23 mouse cellular contexts compared by ENCODE assay signal in genomic region chr4:131076628-131077027, GRCm38 (mm10).
"Had no signal": no experiment of that assay in that cellular context is flagged by ENCODE, and none has a peak within 500 bp of the region (broad histone marks: within the 10 kb centered on the region; RNA-seq: fewer than 3 reads in every experiment).

No protein-coding gene starts in this region.

- H3K9me3 ChIP-seq: limb, embryonic 12.5 days; limb, embryonic 15.5 days; liver, embryonic 13.5 days; midbrain, embryonic 12.5 days; midbrain, embryonic 15.5 days; neural tube, embryonic 13.5 days; stomach, embryonic 15.5 days had no signal

- H3K9ac ChIP-seq: limb, embryonic 12.5 days; limb, embryonic 15.5 days; liver, embryonic 13.5 days; midbrain, embryonic 12.5 days; midbrain, embryonic 15.5 days; neural tube, embryonic 13.5 days; stomach, embryonic 15.5 days had no signal

- H3K27ac ChIP-seq: kidney, postnatal 0 days; layer of hippocampus, adult 2 months; left cerebral cortex, adult 2 months; limb, embryonic 12.5 days; limb, embryonic 15.5 days; liver, embryonic 13.5 days; midbrain, embryonic 12.5 days; midbrain, embryonic 15.5 days; neural tube, embryonic 13.5 days; stomach, embryonic 15.5 days had no signal

- H3K4me2 ChIP-seq: limb, embryonic 12.5 days; limb, embryonic 15.5 days; liver, embryonic 13.5 days; midbrain, embryonic 12.5 days; midbrain, embryonic 15.5 days; neural tube, embryonic 13.5 days; stomach, embryonic 15.5 days had no signal

- H3K36me3 ChIP-seq: limb, embryonic 12.5 days; limb, embryonic 15.5 days; liver, embryonic 13.5 days; midbrain, embryonic 12.5 days; midbrain, embryonic 15.5 days; neural tube, embryonic 13.5 days; stomach, embryonic 15.5 days had no signal

- DNase-seq: kidney, adult 18-20 months; kidney, adult 9 months; kidney, postnatal 25 days; layer of hippocampus, postnatal 36 days; left cerebral cortex, postnatal 4 days; liver, embryonic 13.5 days; lung, adult 2 months; lung, postnatal 14 days; lung, postnatal 4 days; retina, postnatal 1 day; right cerebral cortex, postnatal 25 days; spleen, adult 18-20 months; thymus, postnatal 25 days had no signal

- H3K27me3 ChIP-seq: limb, embryonic 12.5 days; limb, embryonic 15.5 days; liver, embryonic 13.5 days; midbrain, embryonic 15.5 days; stomach, embryonic 15.5 days had no signal

- H3K4me1 ChIP-seq: limb, embryonic 12.5 days; limb, embryonic 15.5 days; liver, embryonic 13.5 days; stomach, embryonic 15.5 days had no signal

- H3K4me3 ChIP-seq: layer of hippocampus, adult 2 months; left cerebral cortex, adult 2 months; limb, embryonic 12.5 days; limb, embryonic 15.5 days; liver, embryonic 13.5 days; midbrain, embryonic 12.5 days; midbrain, embryonic 15.5 days; myocyte; neural tube, embryonic 13.5 days; stomach, embryonic 15.5 days had no signal

- ATAC-seq: midbrain, embryonic 15.5 days had no signal
